Mouse (Mus musculus): ENCODE results near the gene Gm10203.
"Not testable (repeated sequence)": the region's sequence is repeated elsewhere in the genome, so short reads cannot be mapped to it uniquely, and the experiment has no call there.

Gm10203 gene

DNA sequence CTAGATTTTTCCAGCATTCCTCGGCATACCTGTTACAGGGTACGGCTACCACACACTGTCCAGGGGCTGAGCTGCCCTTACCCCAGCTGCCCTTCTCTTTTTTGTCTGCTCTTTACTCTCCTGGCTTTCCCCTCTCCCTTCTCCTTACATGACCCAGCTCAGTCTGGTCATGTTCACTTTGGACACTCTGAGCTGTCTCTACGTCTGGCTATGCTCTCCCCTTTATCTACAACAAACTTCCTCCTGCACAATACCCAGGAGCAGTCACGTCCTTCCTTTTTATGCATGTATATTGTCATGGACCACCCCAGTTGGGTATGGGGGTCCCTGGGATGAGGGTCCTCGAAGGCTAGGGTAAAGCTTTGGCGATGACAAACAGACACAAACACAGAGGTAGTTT is 5.7 kb downstream of the Gm10203 start:
- DNase-seq (ENCODE audit: low spot score) = no peak

GRCm38 (mm10) chr6:149137936-149138335 is 8.0 kb downstream of the Gm10203 start:
- no peak for DNase-seq (ENCODE audit: low spot score)

GRCm38 (mm10) chr6:149139011-149139410 is 9.0 kb downstream of the Gm10203 start:
- no peak for DNase-seq (ENCODE audit: low spot score)

DNA sequence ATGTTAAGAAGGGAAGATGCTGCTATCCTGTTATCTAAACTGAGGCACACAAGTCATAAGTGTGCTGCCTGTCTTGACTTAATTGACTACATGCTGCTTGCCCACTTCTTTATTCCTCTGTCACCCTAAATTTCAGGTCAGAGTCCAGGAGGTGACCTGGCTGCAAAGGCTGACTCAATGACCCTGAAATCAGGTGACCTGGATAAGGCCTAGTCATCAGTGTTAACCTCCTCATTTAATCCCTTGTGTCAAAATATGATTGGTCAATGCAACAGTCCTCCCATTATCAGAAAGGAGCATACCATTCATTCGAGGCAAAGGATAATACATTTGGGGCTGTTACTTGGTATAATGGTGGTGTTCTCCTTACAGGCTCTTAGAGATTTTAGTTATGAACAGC is 9.5 kb downstream of the Gm10203 start, which contains the start of gene Etfbkmt:
Gene Etfbkmt (plus strand): TSS at position 379 of the 400 bp plus-strand sequence.
- DNase-seq (ENCODE audit: low spot score) = no peak

GRCm38 (mm10) chr6:149141393-149142173 is 11.6 kb downstream of the Gm10203 start:
- peak; percentile 69 for DNase-seq (ENCODE audit: low spot score)

DNA sequence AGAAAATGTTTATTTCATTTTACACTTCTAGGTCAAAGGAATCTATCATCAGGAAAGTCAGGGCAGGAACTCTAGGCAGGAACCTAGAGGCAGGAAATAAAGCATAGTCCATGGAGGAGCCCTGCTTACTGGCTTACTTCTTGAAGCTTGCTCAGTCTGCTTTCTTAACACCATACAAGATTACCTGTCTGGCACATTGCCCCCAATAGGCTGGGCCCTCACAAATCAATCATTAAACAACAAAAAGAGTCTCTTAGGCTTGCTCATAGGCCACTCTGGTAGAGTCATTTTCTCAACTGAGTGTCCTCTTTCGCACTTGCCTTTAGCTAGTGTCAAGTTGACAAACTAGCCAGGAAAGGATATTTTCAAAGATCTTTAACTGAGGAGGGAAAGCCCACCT is 15.2 kb downstream of the Gm10203 start:
- DNase-seq (ENCODE audit: low spot score) = no peak

- DNase-seq (ENCODE audit: low spot score) = no peak
Measured at GRCm38 (mm10) chr6:149148436-149149229, 18.7 kb downstream of the Gm10203 start.

GRCm38 (mm10) chr6:149152119-149152518 is 22.1 kb downstream of the Gm10203 start:
- no peak for DNase-seq (ENCODE audit: low spot score)

GRCm38 (mm10) chr6:149153473-149154115 is 23.6 kb downstream of the Gm10203 start:
- DNase-seq (ENCODE audit: low spot score) = no peak

DNA sequence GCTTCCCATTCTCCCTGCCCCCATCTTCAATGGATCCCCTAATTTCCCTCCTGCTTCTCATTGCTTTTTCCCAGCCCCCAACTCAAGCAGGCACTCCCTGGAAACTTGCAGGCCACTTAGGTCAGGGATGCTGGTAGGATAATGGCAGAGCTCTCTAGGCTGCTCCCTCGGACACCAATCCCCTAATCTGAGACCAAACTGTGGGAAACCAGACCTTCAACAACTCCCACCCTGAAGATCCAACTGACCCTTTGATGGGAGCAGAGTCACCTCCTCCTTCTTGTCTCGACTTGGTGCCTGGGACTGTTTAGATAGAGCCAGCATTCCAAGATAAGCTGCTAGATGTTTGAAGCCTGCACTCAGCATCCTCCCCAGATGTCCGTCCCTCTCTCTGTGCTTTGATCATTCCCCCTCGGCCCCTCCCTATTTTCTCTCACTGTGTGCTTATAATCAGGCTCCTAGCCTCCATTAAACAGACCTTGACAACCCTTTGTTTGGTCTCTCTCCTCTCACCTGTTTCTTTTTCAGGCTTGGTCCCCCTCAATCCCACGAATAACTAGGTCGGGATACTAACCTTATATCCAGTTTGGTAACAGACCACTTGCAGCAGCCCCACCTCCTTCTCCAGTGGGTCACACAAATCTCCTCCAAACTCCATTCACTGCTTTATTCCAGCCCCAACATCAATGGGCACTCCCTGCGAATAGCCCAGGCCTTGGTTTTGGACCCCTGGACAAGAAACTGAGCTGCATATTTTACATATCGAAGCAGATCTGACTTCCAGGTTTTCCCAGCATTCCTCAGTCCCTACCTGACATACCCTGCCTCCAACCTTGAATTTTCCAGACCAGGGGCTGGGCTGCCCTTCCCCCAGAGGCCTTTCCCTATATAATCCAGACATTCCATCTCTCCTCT is 24.4 kb downstream of the Gm10203 start:
- DNase-seq (ENCODE audit: low spot score) = no peak

GRCm38 (mm10) chr6:149155031-149155841 is 25.3 kb downstream of the Gm10203 start:
- no peak for DNase-seq (ENCODE audit: low spot score)

DNA sequence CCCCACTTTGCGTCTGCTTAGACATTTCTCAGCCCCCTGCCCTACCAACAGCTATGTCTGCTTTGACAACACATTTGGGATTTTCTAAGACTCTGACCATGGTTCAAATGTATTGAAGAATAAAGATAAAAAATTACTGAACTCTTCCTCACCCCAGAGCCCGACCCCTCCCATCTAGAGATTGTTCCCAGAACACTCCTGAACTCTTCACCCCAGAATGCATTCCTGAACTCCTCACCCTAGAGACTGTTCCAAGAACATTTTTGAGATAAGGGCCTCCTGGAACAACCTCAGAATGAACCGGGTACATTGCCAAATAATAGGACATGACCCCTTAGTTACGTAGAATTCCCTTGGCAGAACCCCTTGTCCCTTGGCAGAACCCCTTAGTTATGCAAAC is 37.1 kb downstream of the Gm10203 start:
- DNase-seq (ENCODE audit: low spot score) = not testable (repeated sequence)

DNA sequence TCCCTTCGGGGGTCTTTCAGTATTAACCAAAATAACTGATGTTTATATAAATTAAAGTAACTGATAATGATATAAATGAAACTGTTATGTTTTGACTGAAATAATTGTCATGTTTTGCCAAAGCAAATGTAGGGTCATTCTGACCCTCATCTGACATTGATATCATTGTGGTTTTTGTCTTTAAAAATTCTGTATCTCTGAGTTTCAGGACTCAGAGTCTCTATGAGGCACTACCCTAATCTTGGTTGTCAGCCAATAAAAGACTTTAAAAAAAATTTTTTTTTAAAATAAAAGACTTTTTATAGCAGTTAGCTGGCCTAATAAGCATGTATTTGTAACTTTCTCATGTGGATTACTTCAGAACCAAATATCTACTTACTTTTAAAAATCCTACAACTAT is 37.7 kb downstream of the Gm10203 start:
- no peak for DNase-seq (ENCODE audit: low spot score)

GRCm38 (mm10) chr6:149168436-149168835 is 38.5 kb downstream of the Gm10203 start:
- no peak for DNase-seq (ENCODE audit: low spot score)

GRCm38 (mm10) chr6:149169965-149170364 is 40.0 kb downstream of the Gm10203 start:
- DNase-seq (ENCODE audit: low spot score) = not testable (repeated sequence)

DNA sequence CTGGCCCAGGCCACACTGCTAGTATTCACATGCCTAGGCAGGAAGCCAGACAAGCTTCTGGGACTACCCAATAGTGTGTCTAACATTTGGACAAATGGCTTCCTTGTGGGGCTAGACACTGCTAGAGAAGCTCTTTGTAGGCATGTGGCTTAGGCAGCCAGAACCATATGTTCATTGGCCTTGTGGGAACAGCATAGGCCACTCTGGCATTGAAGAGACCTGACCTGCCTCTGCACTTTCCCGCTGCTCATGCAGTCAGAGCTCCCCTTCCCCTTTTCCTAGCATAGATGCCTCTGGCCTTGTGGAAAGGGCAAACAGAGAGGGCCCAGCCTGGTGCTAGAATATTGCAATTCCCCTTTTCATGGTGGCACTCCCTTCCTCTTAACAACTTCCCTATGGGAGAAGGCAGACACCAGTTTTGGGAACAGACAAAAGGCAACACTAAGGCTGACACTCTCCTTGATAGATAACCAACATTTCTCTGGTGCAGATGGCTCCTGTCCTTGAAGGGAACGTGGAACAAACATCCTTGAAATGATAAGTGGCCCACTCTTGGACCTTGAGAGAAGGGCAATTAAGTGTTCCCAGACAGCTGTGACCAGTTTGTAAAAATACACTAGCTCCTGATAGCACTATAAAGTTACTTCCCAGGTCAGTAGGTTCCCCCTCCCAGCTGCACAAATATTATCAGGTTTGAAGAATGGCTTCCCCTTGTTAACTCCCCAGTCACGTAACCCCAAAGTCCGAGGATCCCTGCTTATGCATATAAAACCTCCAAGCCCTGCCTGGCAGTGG is 44.1 kb downstream of the Gm10203 start:
- DNase-seq (ENCODE audit: low spot score) = no peak

DNA sequence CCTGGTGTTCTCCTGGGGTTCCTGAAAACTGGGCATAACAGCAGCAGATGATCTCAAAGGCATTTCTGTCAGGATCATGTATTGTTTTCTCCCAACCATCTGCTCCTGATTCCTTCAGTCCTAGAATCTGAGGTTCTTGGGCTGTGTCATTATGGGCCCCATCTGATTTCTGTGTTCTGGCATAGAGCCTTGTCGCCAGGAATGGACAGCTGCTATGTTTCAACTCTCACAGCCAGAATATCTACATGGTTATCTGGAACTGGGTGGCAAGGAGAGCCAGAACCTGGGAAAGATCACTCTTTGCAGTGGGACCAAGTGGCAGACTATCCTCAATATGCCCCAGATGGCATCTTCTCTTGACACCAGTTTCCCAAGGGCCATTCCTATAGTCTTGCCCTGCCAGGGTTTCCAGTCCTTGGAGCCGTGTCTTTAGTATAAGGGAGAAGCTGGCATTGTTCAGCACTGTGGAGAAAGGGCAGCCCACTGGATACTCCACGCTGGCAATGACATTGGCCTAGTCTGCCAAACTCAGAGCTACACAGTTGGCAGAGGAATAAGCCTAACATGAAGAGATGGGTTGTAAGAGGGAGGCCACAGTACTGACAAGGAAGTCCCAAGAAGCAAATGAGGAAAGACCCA is 45.1 kb downstream of the Gm10203 start:
- no peak for DNase-seq (ENCODE audit: low spot score)

- no peak for DNase-seq (ENCODE audit: low spot score)
Measured at GRCm38 (mm10) chr6:149179064-149179463, 49.1 kb downstream of the Gm10203 start.

All from ovary, postnatal 10 days (tissue).